Comparison of ENCODE assay signal across 8 mouse cellular contexts in genomic region chr2:119971837-119972536, GRCm38 (mm10). TPM values are rescaled to one million over a fixed set of nuclear protein-coding genes. Genes with fewer than 3 reads are reported as not detected.
DNase-seq lines count a peak whose midpoint lies in the region; ATAC-seq and TF ChIP-seq lines count a peak whose summit lies in the region.

No protein-coding gene starts in this region.

- no peaks in the 10 kb centered on the region for H3K9me3 ChIP-seq in hindbrain, postnatal 0 days (ENCODE audit: low read length)

- H3K4me2 ChIP-seq in hindbrain, postnatal 0 days (ENCODE audit: low read depth, low read length): peak overlapping the region; percentile 67

- peak; percentile 57 for TF ChIP-seq CTCF in gastrocnemius, adult 2 months (IDR thresholded peaks at IDR 0.05)
- peak; percentile 73 for TF ChIP-seq CTCF in hindbrain, postnatal 0 days (IDR thresholded peaks at IDR 0.05; ENCODE audit: low read depth)
- TF ChIP-seq CTCF in left cerebral cortex, adult 2 months (IDR thresholded peaks at IDR 0.05): peak; percentile 43

- H3K27me3 ChIP-seq in hindbrain, postnatal 0 days (ENCODE audit: insufficient read depth, low read length): no peaks in the 10 kb centered on the region

- ATAC-seq in common myeloid progenitor, adult 5-6 weeks (replicated peaks; ENCODE audit: low read depth, poor library complexity, severe bottlenecking): peak; percentile 98
- ATAC-seq in hindbrain, postnatal 0 days: peak; percentile 100
- peak; percentile 99 for ATAC-seq in megakaryocyte, adult 5-6 weeks (ENCODE audit: poor library complexity, severe bottlenecking)

- peak overlapping the region; percentile 89 for H3K4me3 ChIP-seq in gastrocnemius, adult 2 months
- peak overlapping the region; percentile 75 for H3K4me3 ChIP-seq in hindbrain, postnatal 0 days (ENCODE audit: low read length)
- H3K4me3 ChIP-seq in left cerebral cortex, adult 2 months: peak overlapping the region; percentile 65

- H3K27ac ChIP-seq in gastrocnemius, adult 2 months: peak overlapping the region; percentile 92
- H3K27ac ChIP-seq in hindbrain, postnatal 0 days: peak overlapping the region; percentile 76
- peak overlapping the region; percentile 92 for H3K27ac ChIP-seq in left cerebral cortex, adult 2 months

- peak overlapping the region; percentile 75 for H3K9ac ChIP-seq in hindbrain, postnatal 0 days (replicated peaks; ENCODE audit: low read length)

- no peaks in the 10 kb centered on the region for H3K36me3 ChIP-seq in hindbrain, postnatal 0 days (ENCODE audit: insufficient read depth, low read length)

- intact Hi-C loops in gastrocnemius, adult 2 months (cut with DNase I): loop anchor here (1.0 to 2.0 kb wide), 2 partner anchors 19 to 39 kb away; no protein-coding TSS in a partner anchor
- intact Hi-C loops in left cerebral cortex, adult 2 months (cut with DNase I): loop anchor here (2.0 to 5.0 kb wide), 3 partner anchors 23 to 200 kb away; no protein-coding TSS in a partner anchor

- peak; percentile 98 for DNase-seq in ZHBTc4 (ENCODE audit: low read depth, low spot score)
- peak; percentile 98 for DNase-seq in gastrocnemius, adult 2 months
- DNase-seq in hindbrain, postnatal 0 days (ENCODE audit: low spot score): peak; percentile 98
- peak; percentile 96 to 97 for DNase-seq in left cerebral cortex, adult 2 months (ENCODE audit: extremely low spot score in 1 of 2, low spot score in 2 of 2)
- DNase-seq in right cerebral cortex, adult 2 months (ENCODE audit: low spot score in 2 of 2): peak; percentile 96 to 98
- peak; percentile 97 for DNase-seq in urinary bladder, postnatal 14 days (ENCODE audit: low spot score)

- peaks cover 11% of the 10 kb centered on the region for H3K4me1 ChIP-seq in hindbrain, postnatal 0 days (ENCODE audit: insufficient read depth, low read length)

- 1% methylated on average over 32 of the region's 32 CpGs for WGBS in hindbrain, postnatal 0 days

RNA-seq across cellular contexts. Expression of gene Mapkbp1, which starts 0.5 kb away (rescaled TPM):
- total RNA-seq in common myeloid progenitor, adult 5-6 weeks (2017): 2.6 and 9.0 TPM in 2 replicates
- 1 to 10 TPM; 8.1 to 8.4 TPM for total RNA-seq in gastrocnemius, adult 2 months (2021)
- total RNA-seq in hindbrain, postnatal 0 days (2014; rRNA removed): 41.3 and 41.4 TPM in 2 replicates
- 5.3 and 5.5 TPM in 2 replicates for polyA plus RNA-seq in hindbrain, postnatal 0 days (2015; fragmentation: Nextera tagmentation; extraction: Ambion mirVana)
- 10 to 100 TPM; 54.1 to 57.0 TPM for total RNA-seq in left cerebral cortex, adult 2 months (2021)
- 2.1 and 3.3 TPM in 2 replicates for total RNA-seq in megakaryocyte, adult 5-6 weeks (2015)
- 2.6 and 2.8 TPM in 2 replicates for total RNA-seq in megakaryocyte, adult 5-6 weeks (2017)

RNA-seq across cellular contexts. Expression of gene Jmjd7, which starts 55.3 kb away (rescaled TPM):
- 4.2 and 6.2 TPM in 2 replicates for total RNA-seq in common myeloid progenitor, adult 5-6 weeks (2017)
- total RNA-seq in gastrocnemius, adult 2 months (2021): 1 to 10 TPM; 1.6 to 2.4 TPM
- 16.3 and 18.7 TPM in 2 replicates for total RNA-seq in hindbrain, postnatal 0 days (2014; rRNA removed)
- 20.0 and 20.3 TPM in 2 replicates for polyA plus RNA-seq in hindbrain, postnatal 0 days (2015; fragmentation: Nextera tagmentation; extraction: Ambion mirVana)
- 1 to 10 TPM; 4.7 to 6.9 TPM for total RNA-seq in left cerebral cortex, adult 2 months (2021)
- total RNA-seq in megakaryocyte, adult 5-6 weeks (2015): 4.5 and 8.0 TPM in 2 replicates
- 2.3 and 5.4 TPM in 2 replicates for total RNA-seq in megakaryocyte, adult 5-6 weeks (2017)

RNA-seq across cellular contexts. Expression of gene Gm28042, which starts 55.3 kb away (rescaled TPM):
- 0.23 and 1.4 TPM in 2 replicates for total RNA-seq in common myeloid progenitor, adult 5-6 weeks (2017)
- total RNA-seq in gastrocnemius, adult 2 months (2021): 1 to 10 TPM in 1 of 2 experiments, under 1 TPM in 1; 0.77 to 1.5 TPM
- total RNA-seq in hindbrain, postnatal 0 days (2014; rRNA removed): 2.9 and 6.8 TPM in 2 replicates
- 1.3 and 1.8 TPM in 2 replicates for polyA plus RNA-seq in hindbrain, postnatal 0 days (2015; fragmentation: Nextera tagmentation; extraction: Ambion mirVana)
- total RNA-seq in left cerebral cortex, adult 2 months (2021): 1 to 10 TPM in 1 of 2 experiments, under 1 TPM in 1; 0.97 to 1.3 TPM
- total RNA-seq in megakaryocyte, adult 5-6 weeks (2015): 0.80 and 1.7 TPM in 2 replicates
- 0.15 and 0.37 TPM in 2 replicates for total RNA-seq in megakaryocyte, adult 5-6 weeks (2017)

Comparison
In these comparisons a context has a peak if more than half of its experiments do, and no peak if none do; other contexts are left out.
1. Peak in every context shown above with its lines: DNase-seq, ATAC-seq, H3K4me3 ChIP-seq and H3K27ac ChIP-seq.